Mouse (Mus musculus): ENCODE results near the gene Map3k4.

DNA sequence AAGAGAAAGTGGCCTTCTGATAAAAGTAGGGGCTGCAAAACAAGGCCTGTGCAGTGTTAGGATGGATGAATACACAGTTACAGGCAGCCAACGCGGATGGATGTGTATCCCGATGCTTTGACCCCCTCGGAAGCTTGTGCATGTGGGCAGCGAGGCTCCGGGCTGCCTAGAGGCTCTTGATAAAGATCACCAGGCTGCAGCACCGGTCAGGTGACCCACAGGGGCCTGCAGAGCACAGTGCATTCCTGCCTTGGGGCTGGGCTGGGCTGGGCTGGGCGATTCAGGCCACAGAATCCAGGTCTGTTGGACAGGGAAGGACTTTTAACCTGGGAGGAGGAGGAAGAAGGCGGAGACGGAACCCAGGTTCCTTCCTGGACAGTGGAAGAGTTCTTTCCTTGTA is 123.0 kb downstream of the Map3k4 start:
- no peak for TF ChIP-seq CTCF (IDR thresholded peaks at IDR 0.05; ENCODE audit: low read depth, low read length)
- no peak for TF ChIP-seq POLR2A (IDR thresholded peaks at IDR 0.05; ENCODE audit: extremely low read depth, insufficient read depth, low read length)

Data from liver, adult 2 months (tissue).